Mouse (Mus musculus) hindbrain, postnatal 0 days (tissue): ENCODE measurements around the gene Nlrc4. TPM values are rescaled to one million over a fixed set of nuclear protein-coding genes. Genes with fewer than 3 reads are reported as not detected.
A peak's percentile ranks its signal among the peaks of the same experiment; 100 is the strongest.
"Not testable (repeated sequence)": the region's sequence is repeated elsewhere in the genome, so short reads cannot be mapped to it uniquely, and the experiment has no call there.

Experiments used
- ATAC-seq: fragments of 200-750 bp; cut with Nextera tagmentation; 2 replicates; pipeline ENCODE4 v1.8.0; 2017; ENCODE audit warnings: mild to moderate bottlenecking, moderate TSS enrichment, moderate library complexity
- DNase-seq: peaks from one replicate; pipeline ENCODE4 v3.0.0-alpha.2; 2015; ENCODE audit warnings: low spot score
- H3K27ac ChIP-seq: fragments of 300-500 bp; sonication (generic); 2 replicates; pipeline ENCODE4 v1.5.1; 2014; ENCODE audit warnings: mild to moderate bottlenecking
- H3K27me3 ChIP-seq: fragments of 300-500 bp; sonication (generic); 2 replicates; pipeline ENCODE4 v1.6.1; 2014; ENCODE audit warnings: low read length, mixed read lengths; ENCODE audit not compliant: insufficient read depth
- H3K36me3 ChIP-seq: fragments of 300-500 bp; sonication (generic); 2 replicates; pipeline ENCODE4 v1.6.1; 2014; ENCODE audit warnings: low read length, mixed read lengths; ENCODE audit not compliant: insufficient read depth
- H3K4me1 ChIP-seq: fragments of 300-500 bp; sonication (generic); 2 replicates; pipeline ENCODE4 v1.6.1; 2014; ENCODE audit warnings: antibody characterized with exemption, low read length, mixed read lengths; ENCODE audit not compliant: insufficient read depth
- H3K4me2 ChIP-seq: fragments of 300-500 bp; sonication (generic); 2 replicates; pipeline ENCODE4 v1.6.1; 2014; ENCODE audit warnings: low read depth, mild to moderate bottlenecking, low read length, moderate library complexity, mixed read lengths
- H3K4me3 ChIP-seq: fragments of 300-500 bp; sonication (generic); 2 replicates; pipeline ENCODE4 v1.5.1; 2014; ENCODE audit warnings: low read length
- H3K9ac ChIP-seq: fragments of 300-500 bp; sonication (generic); replicated peaks from 2 replicates; pipeline ENCODE4 v1.6.1; 2014; ENCODE audit warnings: mild to moderate bottlenecking, low read length, moderate library complexity, mixed read lengths
- H3K9me3 ChIP-seq: fragments of 300-500 bp; sonication (generic); 2 replicates; pipeline ENCODE4 v1.6.1; 2016; ENCODE audit warnings: low read length, mixed read lengths
- CTCF ChIP-seq: IDR thresholded peaks from 2 replicates; pipeline ENCODE4 v1.5.1; 2016; ENCODE audit warnings: antibody characterized with exemption, control low read depth, low read depth
- WGBS: fragments of 180-500 bp; shearing (Covaris S2); extraction: QIAGEN DNeasy Blood & Tissue Kit; methylation state at CpG from one replicate; pipeline ENCODE4 v1.1.7; 2014; 5-methylcytosine and 5-hydroxymethylcytosine counted together
- polyA plus RNA-seq: library from polyadenylated mRNA; unstranded; fragments of >200 nt; fragmentation: Nextera tagmentation; extraction: Ambion mirVana; gene quantifications from 2 replicates; pipeline ENCODE4 v1.2.1, GENCODE M21; 2015
- total RNA-seq: library from RNA; depleted of rRNA; stranded (reverse); fragments of >200 nt; gene quantifications from 2 replicates; pipeline ENCODE4 v1.2.3, GENCODE M21; 2014

The Nlrc4 gene
- total and polyA plus RNA-seq, 2 experiments from 2014 or later, result 0.24 to 0.37 TPM

GRCm38 (mm10) chr17:74489024-74489900 lies 30.3 kb upstream of the Nlrc4 start, which contains the start of gene Yipf4:
Gene Yipf4, plus strand, starts transcription at chr17:74489493.
- peak within 1 kb of the TSS; percentile 72 for H3K4me2 ChIP-seq
- peak within 1 kb of the TSS; percentile 86 for H3K27ac ChIP-seq
- peaks cover 10% of the 10 kb centered on the region; the same call in 1 of the 2 replicates for H3K36me3 ChIP-seq
- H3K9ac ChIP-seq, result peak within 1 kb of the TSS; percentile 96
- TF ChIP-seq CTCF, result no peak
- H3K4me1 ChIP-seq, result no peaks in the 10 kb centered on the region
- H3K9me3 ChIP-seq, result no peaks in the 10 kb centered on the region
- ATAC-seq, result peak; percentile 100
- DNase-seq, result peak; percentile 97
- 4% methylated on average over 57 of the region's 58 CpGs for WGBS
- peak within 1 kb of the TSS; percentile 100 for H3K4me3 ChIP-seq
- H3K27me3 ChIP-seq, result no peaks in the 10 kb centered on the region

- H3K9me3 ChIP-seq, result no peaks in the 10 kb centered on the region
- ATAC-seq (no peak), DNase-seq (no peak)
- WGBS, result 89% methylated on average over 14 of the region's 14 CpGs
- no peak overlapping the region for H3K4me3 ChIP-seq
- H3K9ac ChIP-seq, result no peak overlapping the region
- H3K27me3 ChIP-seq, result no peaks in the 10 kb centered on the region
- no peaks in the 10 kb centered on the region for H3K36me3 ChIP-seq
- no peak for TF ChIP-seq CTCF
- H3K4me2 ChIP-seq, result no peak overlapping the region
- H3K4me1 ChIP-seq, result no peaks in the 10 kb centered on the region
- H3K27ac ChIP-seq, result no peak overlapping the region
Observed at GRCm38 (mm10) chr17:74480361-74481069, 21.6 kb upstream of the Nlrc4 start.

GRCm38 (mm10) chr17:74470133-74470532 lies 11.2 kb upstream of the Nlrc4 start:
- not testable (repeated sequence) for H3K9ac ChIP-seq, DNase-seq, H3K4me3 ChIP-seq, H3K27ac ChIP-seq, H3K4me2 ChIP-seq, H3K36me3 ChIP-seq, ATAC-seq, H3K9me3 ChIP-seq, H3K27me3 ChIP-seq, H3K4me1 ChIP-seq
- 82% methylated on average over 6 of the region's 6 CpGs for WGBS

GRCm38 (mm10) chr17:74467981-74468380 lies 9.0 kb upstream of the Nlrc4 start:
- DNase-seq, H3K9me3 ChIP-seq, H3K27ac ChIP-seq, H3K4me1 ChIP-seq, H3K4me3 ChIP-seq, ATAC-seq, H3K27me3 ChIP-seq, H3K36me3 ChIP-seq, H3K4me2 ChIP-seq, H3K9ac ChIP-seq: not testable (repeated sequence)
- 79% methylated on average over 2 of the region's 2 CpGs for WGBS

- Histone ChIP-seq H3K36me3 (no peaks in the 10 kb centered on the region), H3K4me1 (no peaks in the 10 kb centered on the region), H3K4me2 (no peak overlapping the region), H3K4me3 (no peak overlapping the region), H3K27ac (no peak overlapping the region), H3K9ac (no peak overlapping the region), H3K27me3 (no peaks in the 10 kb centered on the region), H3K9me3 (no peaks in the 10 kb centered on the region)
- TF ChIP-seq CTCF, result no peak
- no peak for DNase-seq
- ATAC-seq, result no peak
Observed at GRCm38 (mm10) chr17:74463510-74463909, 4.6 kb upstream of the Nlrc4 start.

GRCm38 (mm10) chr17:74457972-74458677 lies 817 bp downstream of the Nlrc4 start:
- Histone ChIP-seq H3K4me3 (no peak overlapping the region), H3K27me3 (no peaks in the 10 kb centered on the region), H3K9ac (no peak overlapping the region), H3K4me1 (no peaks in the 10 kb centered on the region), H3K36me3 (no peaks in the 10 kb centered on the region), H3K27ac (no peak overlapping the region), H3K4me2 (no peak overlapping the region), H3K9me3 (no peaks in the 10 kb centered on the region)
- WGBS, result 74% methylated on average over 10 of the region's 10 CpGs
- DNase-seq (no peak), ATAC-seq (no peak)
- TF ChIP-seq CTCF, result no peak
